Mouse (Mus musculus): ENCODE data around the gene Cryab. TPM values are rescaled to one million over a fixed set of nuclear protein-coding genes. Genes with fewer than 3 reads are reported as not detected.

Cryab gene
- polyA plus RNA-seq, 1 experiment from 2014 or later, result 11.9 TPM

DNA sequence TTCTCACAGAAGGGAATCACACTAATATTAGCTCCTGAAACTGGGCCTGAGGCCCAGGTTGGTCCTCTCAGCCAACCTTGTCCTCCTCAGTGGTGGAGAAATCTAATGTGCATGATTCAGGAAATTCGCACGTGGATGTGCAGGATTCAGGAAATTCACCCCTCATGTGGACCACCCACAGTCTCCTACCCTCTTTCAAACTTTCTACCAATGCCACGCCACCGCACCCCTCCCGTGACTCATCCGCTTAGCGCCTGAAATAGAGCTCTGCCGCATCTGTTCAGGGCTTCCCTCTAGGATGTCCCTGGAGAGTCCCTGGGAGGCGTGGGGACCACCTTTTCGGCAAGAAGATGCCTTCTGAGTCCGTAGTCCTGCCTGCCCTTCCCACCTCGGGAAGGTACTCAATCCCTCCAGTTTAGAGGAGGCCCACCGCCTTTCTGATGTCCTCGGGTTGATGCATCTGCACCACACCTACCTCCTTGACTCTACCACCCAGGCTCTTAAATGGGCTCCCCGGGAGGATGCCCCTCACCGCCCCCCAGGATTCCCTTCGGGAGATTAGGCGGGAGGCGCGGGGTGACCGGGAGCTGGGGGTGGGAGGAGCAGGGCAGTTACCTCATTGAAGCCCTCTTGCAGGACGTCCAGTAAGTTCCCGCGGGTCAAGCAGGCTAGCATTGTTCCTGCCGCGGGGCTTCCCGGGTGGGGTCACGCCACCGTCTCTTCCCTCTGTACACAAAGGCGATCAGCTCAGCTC is 23.8 kb upstream of the Cryab start:
- Histone ChIP-seq H3K4me1 (peaks cover 53% of the 10 kb centered on the region), H3K36me3 (no peaks in the 10 kb centered on the region), H3K27ac (peak overlapping the region; percentile 86), H3K9ac (peak overlapping the region; percentile 82), H3K9me3 (replicated peaks) (no peaks in the 10 kb centered on the region), H3K27me3 (no peaks in the 10 kb centered on the region), H3K4me2 (replicated peaks) (peak overlapping the region; percentile 82), H3K4me3 (peak overlapping the region; percentile 53)
- 2% methylated on average over 30 of the region's 30 CpGs for WGBS
- ATAC-seq (ENCODE audit: low FRiP score), result no peak; the same call in 1 of the 2 replicates

DNA sequence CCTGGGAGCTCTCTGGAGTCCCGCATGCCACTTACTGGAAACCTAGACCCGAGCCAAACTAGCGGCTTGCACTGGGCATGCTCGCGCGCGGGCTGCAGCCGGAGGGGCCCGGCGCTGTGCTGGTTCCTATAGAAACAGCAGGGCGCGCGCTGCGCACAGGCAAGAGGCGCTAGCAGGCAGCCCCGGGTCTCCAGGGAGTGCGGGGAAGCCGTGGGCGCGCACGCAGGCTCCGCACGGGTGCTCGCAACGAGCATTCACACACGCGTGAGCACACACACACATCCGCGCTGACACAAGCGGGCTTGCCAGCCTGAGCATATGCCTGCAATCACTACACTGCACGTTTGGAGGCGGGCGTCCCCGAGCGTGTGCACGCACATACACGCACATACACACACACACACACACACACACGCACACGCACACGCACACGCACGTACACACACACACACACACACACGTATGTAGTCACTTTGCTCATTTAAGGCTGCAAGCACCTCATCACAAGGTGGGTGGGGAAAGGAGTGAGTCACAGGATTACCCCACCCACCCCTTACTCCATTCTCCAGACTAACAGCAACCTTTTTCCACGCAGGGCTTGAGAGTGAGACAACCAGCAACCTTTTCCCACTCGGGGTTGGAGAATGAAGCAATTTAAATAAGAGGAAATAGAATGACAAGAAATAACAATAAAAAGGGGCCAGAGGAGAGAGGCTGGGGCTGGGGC is 23.0 kb upstream of the Cryab start:
- peak; percentile 96 for ATAC-seq (ENCODE audit: low FRiP score)
- Histone ChIP-seq H3K4me2 (replicated peaks) (peak overlapping the region; percentile 82), H3K9me3 (replicated peaks) (no peaks in the 10 kb centered on the region), H3K27me3 (no peaks in the 10 kb centered on the region), H3K27ac (peak overlapping the region; percentile 86), H3K4me3 (peak overlapping the region; percentile 53), H3K4me1 (peaks cover 54% of the 10 kb centered on the region), H3K9ac (peak overlapping the region; percentile 82), H3K36me3 (no peaks in the 10 kb centered on the region)
- under 1% methylated on average over 45 of the region's 45 CpGs for WGBS

DNA sequence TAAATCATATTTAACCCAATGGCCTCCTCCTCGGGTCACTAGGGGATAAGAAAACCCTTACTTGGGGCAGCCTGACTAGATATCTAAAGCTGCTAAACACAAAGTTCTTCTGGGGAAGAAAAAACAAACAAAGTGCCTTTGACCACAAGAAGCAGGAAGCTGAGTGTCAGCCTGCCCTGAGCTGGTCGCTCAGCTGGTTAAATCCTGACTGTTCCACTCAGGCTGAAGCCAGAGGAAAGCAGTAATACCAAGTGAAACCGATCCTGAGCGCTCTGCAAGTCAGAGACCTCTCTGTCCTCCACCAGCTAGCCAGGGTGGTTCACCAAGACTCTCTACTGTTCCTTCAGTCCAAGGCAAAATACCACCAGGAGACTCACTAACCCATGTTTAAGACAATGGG is 21.5 kb upstream of the Cryab start:
- Histone ChIP-seq H3K27me3 (no peaks in the 10 kb centered on the region; the same call in 1 of the 2 replicates), H3K27ac (no peak overlapping the region)
- WGBS, result 54% methylated on average over 4 of the region's 4 CpGs

DNA sequence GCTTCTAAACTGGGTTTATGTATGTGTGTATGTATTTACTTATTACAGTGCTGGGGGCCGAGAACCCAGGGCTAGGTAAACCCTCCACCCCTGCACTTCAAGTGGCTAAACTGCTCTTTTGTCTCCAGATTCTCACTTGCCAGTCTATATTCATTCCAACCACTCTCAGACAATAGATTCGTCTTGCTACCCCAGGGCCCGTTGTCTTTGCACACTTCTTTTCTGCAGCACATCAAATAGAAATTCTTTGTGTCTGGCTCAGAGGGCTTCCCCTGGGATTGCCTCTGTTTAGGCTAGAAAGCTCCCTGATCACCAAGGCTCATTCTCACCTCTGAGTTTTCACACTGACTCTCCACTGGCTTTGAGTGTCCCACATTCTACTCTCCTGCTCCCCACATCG is 18.6 kb upstream of the Cryab start:
- Histone ChIP-seq H3K27ac (peak overlapping the region; percentile 49; the same call in 1 of the 2 replicates), H3K4me2 (replicated peaks) (no peak overlapping the region), H3K4me1 (peaks cover 16% of the 10 kb centered on the region), H3K27me3 (no peaks in the 10 kb centered on the region; the same call in 1 of the 2 replicates), H3K4me3 (no peak overlapping the region), H3K36me3 (no peaks in the 10 kb centered on the region), H3K9ac (no peak overlapping the region), H3K9me3 (replicated peaks) (no peaks in the 10 kb centered on the region)
- ATAC-seq (ENCODE audit: low FRiP score), result no peak
- WGBS, result 9% methylated on average over 4 of the region's 4 CpGs

More for the DNA sequence above, 21.5 kb upstream of the Cryab start:
- Histone ChIP-seq H3K9me3 (replicated peaks) (no peaks in the 10 kb centered on the region), H3K4me1 (peaks cover 44% of the 10 kb centered on the region), H3K36me3 (no peaks in the 10 kb centered on the region), H3K4me3 (no peak overlapping the region), H3K4me2 (replicated peaks) (no peak overlapping the region), H3K9ac (no peak overlapping the region)
- no peak for ATAC-seq (ENCODE audit: low FRiP score)

DNA sequence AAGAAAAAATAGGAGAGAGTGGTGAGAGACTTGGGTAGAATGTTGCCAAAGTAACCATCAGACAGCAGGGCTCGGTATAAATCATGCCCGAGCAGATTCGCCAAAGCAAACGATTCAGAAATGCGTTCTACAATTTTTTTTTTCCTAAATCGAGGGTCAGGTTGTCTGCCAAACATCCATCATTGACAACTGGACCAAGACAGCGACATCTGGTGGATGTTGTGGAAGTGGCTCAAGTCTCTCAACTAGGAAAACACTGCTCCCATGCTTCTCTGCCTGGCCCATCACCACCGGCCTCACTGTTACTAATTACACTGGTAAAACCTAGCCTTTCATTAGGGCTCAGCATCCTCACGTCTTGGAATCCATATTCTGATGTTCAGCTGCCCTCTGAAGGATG is 16.1 kb upstream of the Cryab start:
- no peak for ATAC-seq (ENCODE audit: low FRiP score)
- 6% methylated on average over 9 of the region's 9 CpGs for WGBS
- H3K4me3 ChIP-seq, result no peak overlapping the region

DNA sequence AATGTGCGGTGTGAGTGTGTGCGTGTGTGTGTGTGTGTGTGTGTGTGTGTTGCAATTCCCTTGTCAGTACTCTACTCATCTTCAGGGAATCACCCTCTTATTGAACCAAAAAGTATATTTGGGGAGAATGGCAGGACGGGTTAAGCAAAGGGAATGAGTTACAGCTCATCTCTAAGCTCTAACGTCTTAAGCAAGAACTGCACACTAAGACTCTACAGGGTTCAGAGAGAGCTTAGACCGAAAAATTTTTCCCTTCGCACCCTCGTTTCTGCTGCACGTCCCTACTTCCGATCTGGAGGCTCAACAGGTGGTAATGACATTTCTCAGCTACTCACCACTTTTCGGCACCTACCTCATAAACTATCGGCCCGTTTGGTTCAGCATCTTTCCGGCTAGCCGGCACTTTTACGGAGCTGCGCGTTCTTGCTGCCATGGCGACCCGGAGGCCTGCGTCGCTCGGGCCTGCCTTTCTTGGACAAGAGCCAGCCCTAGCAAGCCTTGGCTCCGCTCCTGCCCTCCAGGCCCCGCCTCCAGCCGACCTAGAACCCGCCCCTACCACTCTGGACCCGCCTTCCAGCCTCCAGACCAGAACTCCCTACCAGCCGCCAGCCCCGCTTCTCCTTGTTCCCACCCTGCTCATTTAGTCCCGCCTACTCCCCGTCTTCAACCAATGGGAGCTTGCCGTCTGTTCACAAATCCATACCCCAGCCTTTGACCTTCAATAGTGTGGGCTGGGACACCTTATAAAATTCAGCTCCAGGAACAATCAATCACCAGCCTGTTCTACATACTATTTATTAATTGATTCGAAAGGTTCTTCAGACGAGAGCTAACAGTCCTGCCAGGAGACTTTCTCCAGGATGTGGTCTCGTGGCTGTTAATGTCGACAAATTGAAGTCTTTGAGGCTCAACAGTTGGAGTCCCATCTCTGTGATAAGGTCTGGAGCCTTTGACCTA is 11.9 kb upstream of the Cryab start, which contains the start of gene Dixdc1:
Gene Dixdc1, minus strand, starts transcription at position 604 of the 957 bp plus-strand sequence.
- H3K9ac ChIP-seq, result peak within 1 kb of the TSS; percentile 39; the same call in 1 of the 2 replicates
- WGBS, result 12% methylated on average over 36 of the region's 36 CpGs

More for the DNA sequence above, 16.1 kb upstream of the Cryab start:
- H3K27ac ChIP-seq, result no peak overlapping the region
- no peaks in the 10 kb centered on the region for H3K9me3 ChIP-seq (replicated peaks)
- peak overlapping the region; percentile 34 for H3K4me2 ChIP-seq (replicated peaks)
- no peak overlapping the region for H3K9ac ChIP-seq
- no peaks in the 10 kb centered on the region for H3K36me3 ChIP-seq
- H3K27me3 ChIP-seq, result no peaks in the 10 kb centered on the region; the same call in 1 of the 2 replicates
- H3K4me1 ChIP-seq, result peaks cover 21% of the 10 kb centered on the region

DNA sequence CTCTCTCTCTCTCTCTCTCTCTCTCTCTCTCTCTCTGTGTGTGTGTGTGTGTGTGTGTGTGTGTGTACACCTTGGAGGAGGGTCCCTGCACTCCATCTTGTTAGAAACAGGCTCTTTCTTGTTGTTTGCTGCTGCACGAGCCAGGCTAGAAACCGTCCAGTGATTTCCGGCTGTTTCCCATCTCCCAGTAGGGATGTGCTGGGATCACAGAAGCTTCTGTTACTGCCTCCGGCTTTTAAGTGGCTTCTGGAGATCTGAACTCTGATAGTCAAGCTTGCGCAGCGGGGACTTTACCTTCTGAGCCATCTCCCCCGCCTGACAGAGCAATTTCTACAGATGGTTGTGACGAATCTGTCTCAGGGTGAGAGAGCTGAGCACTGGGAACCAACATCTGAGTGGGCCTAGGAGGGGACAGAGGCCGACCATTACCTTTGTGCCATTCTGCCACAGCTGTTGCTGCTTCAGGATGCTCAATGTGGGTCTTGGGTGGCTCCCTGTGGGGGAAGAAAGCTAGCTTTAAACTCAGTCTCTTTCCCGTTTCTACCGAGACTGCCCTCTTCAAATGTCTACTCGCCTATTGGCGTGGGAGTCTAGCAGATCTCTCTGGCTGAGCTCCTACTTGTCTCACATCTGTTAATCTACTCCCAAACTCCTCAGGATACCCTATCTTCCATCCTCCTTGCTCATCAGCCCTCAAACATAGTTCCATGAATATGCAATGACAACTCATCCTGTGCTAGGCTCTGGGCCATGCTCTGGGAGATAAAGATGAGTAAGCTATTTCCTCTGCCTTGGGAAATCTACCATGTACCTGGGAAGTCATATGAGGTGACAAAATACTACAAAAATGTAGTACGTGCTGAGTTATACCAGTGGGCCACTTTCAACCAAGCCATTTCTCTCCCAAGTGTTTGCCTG is 10.0 kb upstream of the Cryab start:
- H3K27ac ChIP-seq, result no peak overlapping the region
- no peaks in the 10 kb centered on the region for H3K9me3 ChIP-seq (replicated peaks)
- H3K9ac ChIP-seq, result no peak overlapping the region
- 93% methylated on average over 14 of the region's 14 CpGs for WGBS
- H3K4me2 ChIP-seq (replicated peaks), result no peak overlapping the region
- no peak overlapping the region for H3K4me3 ChIP-seq
- ATAC-seq (ENCODE audit: low FRiP score), result no peak
- peaks cover 12% of the 10 kb centered on the region for H3K27me3 ChIP-seq
- H3K36me3 ChIP-seq, result no peaks in the 10 kb centered on the region
- H3K4me1 ChIP-seq, result peaks cover 11% of the 10 kb centered on the region

More for the DNA sequence above, 11.9 kb upstream of the Cryab start, which contains the start of gene Dixdc1:
- peak; percentile 97 for ATAC-seq (ENCODE audit: low FRiP score)
- H3K27ac ChIP-seq, result no peak within 1 kb of the TSS
- H3K36me3 ChIP-seq, result no peaks in the 10 kb centered on the region
- no peaks in the 10 kb centered on the region for H3K27me3 ChIP-seq
- H3K9me3 ChIP-seq (replicated peaks), result no peaks in the 10 kb centered on the region
- H3K4me3 ChIP-seq, result peak within 1 kb of the TSS; percentile 26
- peaks cover 9% of the 10 kb centered on the region for H3K4me1 ChIP-seq
- peak within 1 kb of the TSS; percentile 54 for H3K4me2 ChIP-seq (replicated peaks)

DNA sequence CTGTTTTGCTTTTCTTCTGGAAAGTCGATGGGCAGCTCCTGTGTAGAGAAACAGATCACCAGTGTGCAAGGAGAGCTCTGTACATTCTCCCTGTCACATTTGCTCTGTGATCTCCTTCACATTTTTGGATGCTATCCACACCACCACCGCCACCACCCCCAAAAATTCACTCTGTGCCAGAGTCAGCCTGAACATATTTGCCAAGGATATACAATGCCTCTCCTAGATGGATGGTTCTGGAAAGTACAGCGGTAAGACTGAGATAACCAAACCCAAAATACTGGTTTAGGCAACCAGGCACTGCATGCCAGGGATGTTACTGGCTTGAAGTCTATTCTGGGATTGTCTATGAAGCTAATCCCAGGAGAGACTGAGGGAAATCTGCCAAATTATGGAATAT is 8.9 kb upstream of the Cryab start:
- Histone ChIP-seq H3K9ac (no peak overlapping the region), H3K4me2 (replicated peaks) (no peak overlapping the region), H3K9me3 (replicated peaks) (no peaks in the 10 kb centered on the region), H3K4me1 (peaks cover 15% of the 10 kb centered on the region), H3K27me3 (peaks cover 23% of the 10 kb centered on the region), H3K36me3 (no peaks in the 10 kb centered on the region), H3K4me3 (no peak overlapping the region), H3K27ac (no peak overlapping the region)
- ATAC-seq (ENCODE audit: low FRiP score), result no peak
- 83% methylated on average over 3 of the region's 3 CpGs for WGBS

DNA sequence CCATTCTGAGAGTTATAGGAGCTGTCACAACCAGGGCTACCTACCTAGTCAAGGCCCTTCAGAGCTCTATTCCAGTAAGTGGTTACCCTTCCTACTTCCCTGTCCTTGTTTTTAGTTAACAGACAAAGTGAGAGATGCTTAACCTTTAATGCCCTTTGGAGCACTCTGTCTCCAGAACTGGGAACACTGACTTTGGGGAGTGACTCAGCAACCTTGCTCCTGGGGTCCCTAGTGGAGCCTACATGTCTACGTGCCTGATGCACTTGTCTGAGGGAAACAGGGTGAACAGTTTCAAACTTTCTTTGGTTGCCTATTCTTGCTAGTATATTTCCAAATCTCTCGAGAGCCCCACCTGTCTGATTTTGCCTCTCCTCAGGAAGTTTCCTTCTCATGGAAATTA is 8.4 kb upstream of the Cryab start:
- Histone ChIP-seq H3K27me3 (peaks cover 23% of the 10 kb centered on the region), H3K9me3 (replicated peaks) (no peaks in the 10 kb centered on the region), H3K27ac (no peak overlapping the region), H3K9ac (no peak overlapping the region), H3K4me1 (peaks cover 15% of the 10 kb centered on the region), H3K4me3 (no peak overlapping the region), H3K36me3 (no peaks in the 10 kb centered on the region), H3K4me2 (replicated peaks) (no peak overlapping the region)
- WGBS, result 77% methylated on average over 2 of the region's 2 CpGs
- ATAC-seq (ENCODE audit: low FRiP score), result no peak

DNA sequence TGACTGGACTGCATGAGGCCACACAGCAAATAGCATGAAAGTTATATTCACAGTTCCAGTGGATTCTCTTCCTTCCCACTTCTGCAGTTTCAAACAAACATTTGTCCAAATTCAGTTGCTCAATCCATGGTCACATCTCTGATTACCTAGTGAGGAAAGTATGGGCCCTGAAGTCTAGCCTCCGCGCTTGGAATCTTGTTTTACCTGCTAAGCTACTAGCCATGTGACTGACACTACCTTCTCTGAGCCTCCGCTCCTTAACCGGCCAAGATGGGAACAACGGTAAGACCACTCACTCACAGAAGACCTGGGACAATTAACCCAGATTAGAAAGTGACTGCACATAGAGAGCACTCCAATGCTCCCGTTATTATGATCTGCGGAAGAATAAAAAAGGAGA is 5.3 kb upstream of the Cryab start:
- H3K27me3 ChIP-seq, result peaks cover 25% of the 10 kb centered on the region
- H3K27ac ChIP-seq, result no peak overlapping the region
- no peaks in the 10 kb centered on the region for H3K36me3 ChIP-seq
- peak overlapping the region; percentile 28 for H3K4me3 ChIP-seq
- peaks cover 7% of the 10 kb centered on the region for H3K4me1 ChIP-seq
- no peak overlapping the region for H3K9ac ChIP-seq
- no peak for ATAC-seq (ENCODE audit: low FRiP score)
- H3K9me3 ChIP-seq (replicated peaks), result no peaks in the 10 kb centered on the region
- WGBS, result 14% methylated on average over 7 of the region's 7 CpGs
- peak overlapping the region; percentile 55 for H3K4me2 ChIP-seq (replicated peaks)

DNA sequence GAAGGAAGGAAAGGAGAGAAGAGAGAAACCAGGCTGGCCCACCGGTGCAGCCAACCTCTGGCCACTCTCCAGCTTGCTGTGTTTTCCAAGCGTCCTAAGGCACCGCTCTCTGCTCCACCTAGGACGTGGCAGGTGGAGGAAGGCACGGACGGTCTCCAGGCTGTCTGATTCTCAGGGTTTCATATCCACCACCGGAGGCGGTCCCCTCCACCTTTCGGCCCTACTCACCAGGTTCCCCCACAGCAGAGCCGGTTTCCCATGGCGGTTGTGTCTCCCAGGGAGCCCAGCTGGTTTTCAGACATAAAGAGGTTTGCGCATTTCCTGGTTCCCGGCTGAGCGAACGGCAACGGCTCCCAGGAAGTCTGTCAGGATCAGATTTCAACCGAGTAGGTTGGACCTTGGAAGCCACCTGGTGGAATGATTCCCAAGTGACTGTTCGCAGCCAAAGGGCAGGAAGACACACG is 4.9 kb upstream of the Cryab start, which contains the start of gene 2310030G06Rik:
Gene 2310030G06Rik, minus strand, starts transcription at position 323 of the 464 bp plus-strand sequence.
- Histone ChIP-seq H3K4me3 (peak within 1 kb of the TSS; percentile 28), H3K4me2 (replicated peaks) (peak within 1 kb of the TSS; percentile 55), H3K36me3 (no peaks in the 10 kb centered on the region), H3K27me3 (peaks cover 25% of the 10 kb centered on the region), H3K27ac (no peak within 1 kb of the TSS), H3K9me3 (replicated peaks) (no peaks in the 10 kb centered on the region), H3K9ac (peak within 1 kb of the TSS; percentile 48; the same call in 1 of the 2 replicates), H3K4me1 (peaks cover 7% of the 10 kb centered on the region)
- WGBS, result 3% methylated on average over 19 of the region's 19 CpGs
- ATAC-seq (ENCODE audit: low FRiP score), result no peak

Measured in hindbrain, embryonic 12.5 days (tissue).